Mouse (Mus musculus) B cell, adult 62 days (primary cell): Measurements from ENCODE around the gene Rsrp1. TPM values are rescaled to one million over a fixed set of nuclear protein-coding genes. Genes with fewer than 3 reads are reported as not detected.

Experiments used
- total RNA-seq: library from RNA; stranded (reverse); gene quantifications from 4 replicates; pipeline ENCODE4 v1.2.4, GENCODE M21; 2023

Rsrp1 gene
- total RNA-seq = 288 to 320 TPM (median 311 TPM) in 4 replicates

DNA sequence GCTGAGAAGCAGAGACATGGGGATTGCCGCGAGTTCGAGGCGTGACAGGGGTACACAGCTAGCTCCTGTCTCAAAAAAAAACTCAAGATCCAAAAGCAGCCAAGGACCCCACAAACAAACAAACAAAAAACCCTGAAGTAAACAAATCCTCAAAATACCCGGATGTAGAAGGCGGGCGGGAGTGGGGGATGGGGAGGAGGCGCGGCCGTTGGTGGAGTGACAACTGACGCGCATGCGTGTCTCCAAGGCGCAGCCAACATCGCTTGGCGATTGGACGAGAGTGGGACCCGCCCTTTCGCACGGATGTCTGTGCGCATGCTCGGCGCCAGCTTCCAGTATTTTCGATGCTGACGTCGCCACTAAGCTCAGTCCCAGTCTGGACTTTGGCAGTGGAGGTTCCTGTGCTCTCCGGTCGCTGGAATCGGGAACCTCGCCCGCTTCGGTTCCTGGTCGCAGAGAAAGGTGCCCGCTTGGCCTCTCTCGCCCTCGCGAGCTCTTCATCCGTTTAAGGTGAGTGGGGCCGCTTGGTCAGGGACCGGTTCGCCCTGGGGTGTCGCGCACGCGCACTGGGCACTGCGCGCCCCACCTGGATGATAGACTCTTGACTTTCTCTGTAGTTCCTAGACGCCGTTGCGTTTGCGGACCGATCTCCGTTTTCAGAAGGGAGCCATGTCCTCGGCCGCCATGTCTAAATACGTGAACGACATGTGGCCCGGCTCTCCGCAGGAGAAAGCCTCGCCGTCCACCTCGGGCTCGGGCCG, at the start of gene Rsrp1:
Gene Rsrp1, plus strand, starts transcription at position 335 of the 761 bp plus-strand sequence.

DNA sequence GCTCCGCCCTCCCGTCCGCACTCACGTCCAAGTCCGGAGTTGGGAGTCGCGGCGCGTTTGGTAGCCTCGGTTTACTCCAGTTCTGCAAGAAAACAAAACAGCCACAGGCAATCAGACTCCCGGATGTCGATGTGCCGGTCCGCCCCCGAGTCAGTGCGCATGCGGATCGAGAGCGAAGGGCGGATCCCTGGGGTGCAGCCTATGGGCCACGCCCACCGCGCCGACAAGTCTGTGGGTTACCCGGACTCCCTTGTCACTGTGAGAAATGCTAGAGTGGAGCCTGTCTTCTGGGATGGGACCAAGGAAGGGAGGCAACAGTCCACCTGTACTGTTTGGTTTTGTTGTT, 8.6 kb upstream of the Rsrp1 start, which contains the start of gene Tmem50a:
Gene Tmem50a, minus strand, starts transcription at position 161 of the 346 bp plus-strand sequence.

DNA sequence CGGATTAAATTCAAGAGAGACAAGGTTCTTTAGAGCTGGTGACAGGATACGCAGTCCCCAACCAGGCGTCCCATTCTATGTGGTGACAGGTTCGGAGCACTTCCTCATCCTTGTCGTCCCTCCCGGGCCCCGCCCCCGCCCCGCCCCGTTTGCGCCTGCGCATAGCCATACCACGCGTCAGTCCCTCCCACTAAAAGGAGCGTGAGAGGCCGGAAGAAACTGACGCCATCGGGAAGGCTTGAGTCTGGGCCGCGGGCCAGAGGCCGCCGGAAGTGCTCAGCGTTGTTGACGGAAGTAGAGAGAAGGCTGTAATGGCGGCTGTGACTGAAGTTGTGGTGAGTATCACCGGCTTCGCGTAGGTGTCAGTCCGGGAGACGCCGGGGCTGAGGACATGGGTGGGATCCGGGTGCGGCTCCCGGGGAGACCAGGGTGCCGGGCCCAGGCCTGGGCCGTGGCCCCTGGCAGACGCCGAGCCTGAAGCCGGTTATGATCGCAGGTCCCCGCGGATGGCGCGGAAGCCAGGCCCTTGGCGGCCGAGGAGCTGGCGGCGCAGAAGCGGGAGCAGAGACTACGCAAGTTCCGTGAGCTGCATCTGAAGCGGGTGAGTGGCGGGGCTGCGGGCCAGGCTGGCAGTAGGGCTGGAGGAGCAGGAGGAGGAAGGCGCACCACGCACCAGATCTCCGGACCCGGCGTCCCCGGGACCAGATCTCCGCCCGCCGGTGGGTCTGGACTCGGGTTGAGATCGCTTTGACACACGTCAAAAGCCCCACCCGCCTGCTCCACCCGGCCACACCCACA, 7.5 kb downstream of the Rsrp1 start, which contains the start of gene Syf2:
Gene Syf2, plus strand, starts transcription at position 215 of the 798 bp plus-strand sequence.

Other genes with a start within 250 kb of the Rsrp1 start
- 5.9 to 7.3 TPM (median 6.8 TPM) in 4 replicates for gene Man1c1, start 219.3 kb upstream of the Rsrp1 start, total RNA-seq
- gene Ldlrap1, start 155.6 kb upstream of the Rsrp1 start, total RNA-seq = 15.8 to 16.7 TPM (median 16.4 TPM) in 4 replicates
- gene Maco1, start 70.2 kb upstream of the Rsrp1 start, total RNA-seq = 58.7 to 61.4 TPM (median 59.4 TPM) in 4 replicates
- not detected in 4 replicates for gene Rhd, start 59.1 kb upstream of the Rsrp1 start, total RNA-seq
- gene Tmem50a, start 8.6 kb upstream of the Rsrp1 start, total RNA-seq = 107 to 113 TPM (median 109 TPM) in 4 replicates
- 196 to 240 TPM (median 223 TPM) in 4 replicates for gene Syf2, start 7.3 kb downstream of the Rsrp1 start, total RNA-seq
- gene Runx3, start 197.1 kb downstream of the Rsrp1 start, total RNA-seq = 93.8 to 122 TPM (median 99.4 TPM) in 4 replicates